Mouse (Mus musculus) hindbrain, postnatal 0 days (tissue): Measurements from ENCODE around the gene Ap4e1. TPM values are rescaled to one million over a fixed set of nuclear protein-coding genes. Genes with fewer than 3 reads are reported as not detected.

Experiments used
- ATAC-seq: fragments of 200-750 bp; cut with Nextera tagmentation; 2 replicates; pipeline ENCODE4 v1.8.0; 2017; ENCODE audit warnings: mild to moderate bottlenecking, moderate TSS enrichment, moderate library complexity
- DNase-seq: peaks from one replicate; pipeline ENCODE4 v3.0.0-alpha.2; 2015; ENCODE audit warnings: low spot score
- H3K27ac ChIP-seq: fragments of 300-500 bp; sonication (generic); 2 replicates; pipeline ENCODE4 v1.5.1; 2014; ENCODE audit warnings: mild to moderate bottlenecking
- H3K27me3 ChIP-seq: fragments of 300-500 bp; sonication (generic); 2 replicates; pipeline ENCODE4 v1.6.1; 2014; ENCODE audit warnings: low read length, mixed read lengths; ENCODE audit not compliant: insufficient read depth
- H3K36me3 ChIP-seq: fragments of 300-500 bp; sonication (generic); 2 replicates; pipeline ENCODE4 v1.6.1; 2014; ENCODE audit warnings: low read length, mixed read lengths; ENCODE audit not compliant: insufficient read depth
- H3K4me1 ChIP-seq: fragments of 300-500 bp; sonication (generic); 2 replicates; pipeline ENCODE4 v1.6.1; 2014; ENCODE audit warnings: antibody characterized with exemption, low read length, mixed read lengths; ENCODE audit not compliant: insufficient read depth
- H3K4me2 ChIP-seq: fragments of 300-500 bp; sonication (generic); 2 replicates; pipeline ENCODE4 v1.6.1; 2014; ENCODE audit warnings: low read depth, mild to moderate bottlenecking, low read length, moderate library complexity, mixed read lengths
- H3K4me3 ChIP-seq: fragments of 300-500 bp; sonication (generic); 2 replicates; pipeline ENCODE4 v1.5.1; 2014; ENCODE audit warnings: low read length
- H3K9ac ChIP-seq: fragments of 300-500 bp; sonication (generic); replicated peaks from 2 replicates; pipeline ENCODE4 v1.6.1; 2014; ENCODE audit warnings: mild to moderate bottlenecking, low read length, moderate library complexity, mixed read lengths
- H3K9me3 ChIP-seq: fragments of 300-500 bp; sonication (generic); 2 replicates; pipeline ENCODE4 v1.6.1; 2016; ENCODE audit warnings: low read length, mixed read lengths
- CTCF ChIP-seq: IDR thresholded peaks from 2 replicates; pipeline ENCODE4 v1.5.1; 2016; ENCODE audit warnings: antibody characterized with exemption, control low read depth, low read depth
- WGBS: fragments of 180-500 bp; shearing (Covaris S2); extraction: QIAGEN DNeasy Blood & Tissue Kit; methylation state at CpG from one replicate; pipeline ENCODE4 v1.1.7; 2014; 5-methylcytosine and 5-hydroxymethylcytosine counted together
- polyA plus RNA-seq: library from polyadenylated mRNA; unstranded; fragments of >200 nt; fragmentation: Nextera tagmentation; extraction: Ambion mirVana; gene quantifications from 2 replicates; pipeline ENCODE4 v1.2.1, GENCODE M21; 2015
- total RNA-seq: library from RNA; depleted of rRNA; stranded (reverse); fragments of >200 nt; gene quantifications from 2 replicates; pipeline ENCODE4 v1.2.3, GENCODE M21; 2014

Ap4e1 gene
- total and polyA plus RNA-seq, 2 experiments from 2014 or later, result 5.9 to 10.1 TPM

GRCm38 (mm10) chr2:127035006-127035605, 26.6 kb downstream of the Ap4e1 start:
- H3K27ac ChIP-seq, result no peak overlapping the region
- H3K9ac ChIP-seq, result no peak overlapping the region
- TF ChIP-seq CTCF, result no peak
- peaks cover 36% of the 10 kb centered on the region for H3K36me3 ChIP-seq
- H3K4me2 ChIP-seq, result no peak overlapping the region
- H3K27me3 ChIP-seq, result no peaks in the 10 kb centered on the region
- 94% methylated on average over 9 of the region's 9 CpGs for WGBS
- H3K9me3 ChIP-seq, result no peaks in the 10 kb centered on the region
- H3K4me3 ChIP-seq, result no peak overlapping the region
- DNase-seq (no peak), ATAC-seq (no peak)
- H3K4me1 ChIP-seq, result no peaks in the 10 kb centered on the region

DNA sequence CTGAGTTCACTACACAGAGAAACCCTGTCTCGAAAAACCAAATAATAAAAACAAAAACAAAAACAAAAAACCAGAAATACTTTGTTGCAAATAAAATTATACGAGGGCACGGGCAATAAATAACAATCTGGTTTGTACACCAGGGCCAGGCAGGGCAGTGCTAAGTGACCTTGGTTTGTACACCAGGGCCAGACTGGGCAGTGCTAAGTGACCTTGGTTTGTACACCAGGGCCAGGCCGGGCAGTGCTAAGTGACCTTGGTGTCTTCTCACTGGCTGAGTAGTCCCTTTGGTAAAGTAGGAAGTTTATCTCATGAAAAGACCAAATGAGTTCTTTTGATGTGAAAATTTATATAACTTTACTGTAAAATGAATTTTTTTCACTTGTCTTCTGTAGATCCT, 28.8 kb downstream of the Ap4e1 start:
- Histone ChIP-seq H3K27me3 (no peaks in the 10 kb centered on the region), H3K4me3 (no peak overlapping the region), H3K9me3 (no peaks in the 10 kb centered on the region), H3K9ac (no peak overlapping the region), H3K4me1 (no peaks in the 10 kb centered on the region), H3K4me2 (no peak overlapping the region), H3K36me3 (peaks cover 35% of the 10 kb centered on the region), H3K27ac (no peak overlapping the region)
- no peak for DNase-seq
- 96% methylated on average over 4 of the region's 4 CpGs for WGBS
- TF ChIP-seq CTCF, result no peak
- ATAC-seq, result no peak

DNA sequence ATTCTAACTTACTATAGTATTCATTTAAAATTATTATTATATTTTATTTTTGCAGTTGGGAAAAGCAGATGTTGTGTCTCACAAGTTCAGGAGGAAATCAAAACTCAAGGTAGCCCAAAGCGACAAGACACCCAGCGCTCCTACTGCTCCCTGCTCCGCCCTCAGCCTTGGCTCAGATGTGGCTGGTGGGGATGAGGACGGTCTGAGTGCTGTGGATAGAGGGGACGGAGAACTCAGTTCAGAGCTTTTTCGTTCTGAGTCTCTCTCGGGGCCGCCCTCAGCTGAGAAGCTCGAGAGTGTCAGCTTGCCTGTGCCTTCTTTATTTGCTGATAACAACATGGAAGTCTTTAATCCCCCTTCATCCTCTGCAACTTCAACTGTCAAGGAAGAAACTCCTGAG, 53.0 kb downstream of the Ap4e1 start:
- TF ChIP-seq CTCF, result no peak
- Histone ChIP-seq H3K9me3 (no peaks in the 10 kb centered on the region), H3K4me2 (no peak overlapping the region), H3K27me3 (no peaks in the 10 kb centered on the region), H3K27ac (no peak overlapping the region), H3K9ac (no peak overlapping the region), H3K4me3 (no peak overlapping the region), H3K36me3 (peaks cover 52% of the 10 kb centered on the region), H3K4me1 (no peaks in the 10 kb centered on the region)
- no peak for ATAC-seq
- 93% methylated on average over 9 of the region's 9 CpGs for WGBS
- DNase-seq, result no peak

DNA sequence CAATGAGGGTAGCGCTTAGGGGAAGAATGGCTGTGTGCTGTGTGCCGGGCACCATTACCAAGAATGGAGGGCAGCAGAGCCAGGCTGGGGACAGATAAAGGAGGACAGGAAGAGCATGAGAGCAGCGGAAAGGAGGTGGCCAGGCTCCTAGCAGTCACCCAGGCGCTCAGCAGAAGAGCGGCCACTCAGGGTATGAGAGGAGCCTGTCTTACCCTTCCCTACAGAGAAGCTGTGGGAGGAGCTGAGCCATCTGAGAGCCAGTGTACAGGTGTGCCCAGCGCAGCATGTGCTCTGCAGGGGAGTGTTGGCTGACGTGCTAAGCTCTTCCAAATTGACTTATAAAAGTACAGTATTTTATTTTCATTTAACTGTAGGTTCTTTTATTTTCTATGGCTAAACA, 60.3 kb downstream of the Ap4e1 start:
- Histone ChIP-seq H3K9ac (no peak overlapping the region), H3K9me3 (no peaks in the 10 kb centered on the region), H3K4me1 (peaks cover 5% of the 10 kb centered on the region; the same call in 1 of the 2 replicates), H3K27me3 (no peaks in the 10 kb centered on the region), H3K4me3 (no peak overlapping the region), H3K36me3 (no peaks in the 10 kb centered on the region), H3K27ac (no peak overlapping the region), H3K4me2 (no peak overlapping the region)
- TF ChIP-seq CTCF, result no peak
- ATAC-seq (no peak), DNase-seq (no peak)
- 78% methylated on average over 7 of the region's 7 CpGs for WGBS

GRCm38 (mm10) chr2:127069781-127070434, 61.4 kb downstream of the Ap4e1 start:
- WGBS, result 17% methylated on average over 11 of the region's 11 CpGs
- Histone ChIP-seq H3K9me3 (no peaks in the 10 kb centered on the region), H3K4me1 (peaks cover 5% of the 10 kb centered on the region; the same call in 1 of the 2 replicates), H3K36me3 (no peaks in the 10 kb centered on the region), H3K4me2 (peak overlapping the region; percentile 71), H3K9ac (peak overlapping the region; percentile 61; the same call in 1 of the 2 replicates), H3K4me3 (peak overlapping the region; percentile 75), H3K27me3 (no peaks in the 10 kb centered on the region), H3K27ac (peak overlapping the region; percentile 22; the same call in 1 of the 2 replicates)
- peak; percentile 37; the same call in 1 of the 2 replicates for ATAC-seq
- DNase-seq, result no peak
- no peak for TF ChIP-seq CTCF

DNA sequence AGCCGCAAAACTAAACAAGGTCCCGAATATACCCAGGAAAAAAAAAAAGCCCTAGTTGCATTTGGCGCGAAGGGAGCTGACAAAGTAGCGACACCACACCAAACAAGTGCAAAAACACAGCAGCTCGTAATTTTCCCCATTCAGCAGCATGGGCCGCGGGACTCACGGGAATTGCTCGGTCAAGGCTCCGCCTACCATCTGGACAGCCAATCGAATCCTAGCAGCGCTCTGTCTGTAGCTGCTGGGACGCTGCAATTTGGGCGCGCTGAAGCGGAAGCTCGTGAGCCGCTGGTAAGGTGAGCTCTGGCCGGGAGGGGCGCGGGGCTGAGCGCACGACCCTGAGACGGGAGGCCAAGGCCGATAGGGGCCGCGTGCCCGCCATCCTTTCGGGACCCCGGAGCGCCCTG, 61.9 kb downstream of the Ap4e1 start, which contains the start of gene Blvra:
TSS of gene Blvra (plus strand) at position 231 of the 407 bp plus-strand sequence.
- peak; percentile 95 for DNase-seq
- H3K4me2 ChIP-seq, result peak within 1 kb of the TSS; percentile 71
- ATAC-seq, result peak; percentile 99
- H3K36me3 ChIP-seq, result no peaks in the 10 kb centered on the region
- H3K4me1 ChIP-seq, result peaks cover 5% of the 10 kb centered on the region; the same call in 1 of the 2 replicates
- H3K4me3 ChIP-seq, result peak within 1 kb of the TSS; percentile 75
- peak within 1 kb of the TSS; percentile 61 for H3K9ac ChIP-seq
- WGBS, result 1% methylated on average over 25 of the region's 32 CpGs
- H3K27me3 ChIP-seq, result no peaks in the 10 kb centered on the region
- peak within 1 kb of the TSS; percentile 26; the same call in 1 of the 2 replicates for H3K27ac ChIP-seq
- TF ChIP-seq CTCF, result peak; percentile 35; the same call in 1 of the 2 replicates
- H3K9me3 ChIP-seq, result no peaks in the 10 kb centered on the region
